Mouse (Mus musculus) small intestine, adult 2 months (tissue): ENCODE data around the gene Mtfr1l.
A peak's percentile ranks its signal among the peaks of the same experiment; 100 is the strongest.

Source experiments
- CTCF ChIP-seq: fragments of 200-500 bp; IDR thresholded peaks from 2 replicates; pipeline ENCODE4 v1.5.1; 2012; ENCODE audit warnings: low read depth, mild to moderate bottlenecking, control low read depth, inconsistent platforms, low read length, moderate library complexity, mixed read lengths; ENCODE audit not compliant: insufficient replicate concordance, insufficient read length; ENCODE audit errors: extremely low read depth
- POLR2A ChIP-seq: fragments of 200-500 bp; IDR thresholded peaks from 2 replicates; pipeline ENCODE4 v1.6.1; 2012; ENCODE audit warnings: low read depth, mild to moderate bottlenecking, control low read depth, inconsistent platforms, low read length, moderate library complexity

GRCm38 (mm10) chr4:134543261-134543660 is 8.1 kb upstream of the Mtfr1l start:
- TF ChIP-seq CTCF: peak; percentile 96
- TF ChIP-seq POLR2A: no peak
